Mouse (Mus musculus) c-Kit-positive CD71-positive TER-119-negative erythroid progenitor cells, embryonic 14.5 days (primary cell): ENCODE data around the gene Rfx5.
A peak's percentile ranks its signal among the peaks of the same experiment; 100 is the strongest.
"Not testable (repeated sequence)": the region's sequence is repeated elsewhere in the genome, so short reads cannot be mapped to it uniquely, and the experiment has no call there.

Source experiments
- DNase-seq: peaks from one replicate; pipeline ENCODE4 v3.0.0-alpha.2; 2013; ENCODE audit warnings: low read depth

Rfx5 gene

GRCm38 (mm10) chr3:94935332-94935731, 18.5 kb upstream of the Rfx5 start:
- not testable (repeated sequence) for DNase-seq

GRCm38 (mm10) chr3:94936147-94936546, 17.7 kb upstream of the Rfx5 start:
- DNase-seq = not testable (repeated sequence)

- not testable (repeated sequence) for DNase-seq
Observed at GRCm38 (mm10) chr3:94937194-94937593, 16.7 kb upstream of the Rfx5 start.

GRCm38 (mm10) chr3:94940033-94940432, 13.8 kb upstream of the Rfx5 start:
- not testable (repeated sequence) for DNase-seq

- peak; percentile 66 for DNase-seq
Observed at GRCm38 (mm10) chr3:94942211-94942967, 11.5 kb upstream of the Rfx5 start.

GRCm38 (mm10) chr3:94943706-94944105, 10.2 kb upstream of the Rfx5 start:
- not testable (repeated sequence) for DNase-seq

GRCm38 (mm10) chr3:94948066-94948614, 5.7 kb upstream of the Rfx5 start:
- DNase-seq = no peak

GRCm38 (mm10) chr3:94949645-94950044, 4.2 kb upstream of the Rfx5 start:
- no peak for DNase-seq

GRCm38 (mm10) chr3:94952806-94953205, 1.1 kb upstream of the Rfx5 start:
- DNase-seq = no peak

- DNase-seq = no peak
Observed at GRCm38 (mm10) chr3:94953384-94953763, 501 bp upstream of the Rfx5 start.

GRCm38 (mm10) chr3:94958295-94958694, 4.4 kb downstream of the Rfx5 start:
- DNase-seq = no peak

GRCm38 (mm10) chr3:94959871-94960270, 6.0 kb downstream of the Rfx5 start:
- no peak for DNase-seq

GRCm38 (mm10) chr3:94960322-94960721, 6.4 kb downstream of the Rfx5 start:
- no peak for DNase-seq

- DNase-seq = no peak
Observed at GRCm38 (mm10) chr3:94964989-94965388, 11.1 kb downstream of the Rfx5 start.

- DNase-seq = no peak
Observed at GRCm38 (mm10) chr3:94965878-94966277, 12.0 kb downstream of the Rfx5 start.

- no peak for DNase-seq
Observed at GRCm38 (mm10) chr3:94972552-94972951, 18.7 kb downstream of the Rfx5 start.

GRCm38 (mm10) chr3:94973620-94974019, 19.7 kb downstream of the Rfx5 start:
- DNase-seq = no peak

- no peak for DNase-seq
Observed at GRCm38 (mm10) chr3:94974026-94974527, 20.2 kb downstream of the Rfx5 start.

GRCm38 (mm10) chr3:94974528-94975422, 20.9 kb downstream of the Rfx5 start, which contains the start of gene Pi4kb:
Gene Pi4kb (plus strand): TSS chr3:94974731.
- DNase-seq = peak; percentile 91

- DNase-seq = no peak
Observed at GRCm38 (mm10) chr3:94984312-94984711, 30.4 kb downstream of the Rfx5 start.

- DNase-seq = no peak
Observed at GRCm38 (mm10) chr3:94985513-94985912, 31.6 kb downstream of the Rfx5 start.

GRCm38 (mm10) chr3:94987578-94987977, 33.7 kb downstream of the Rfx5 start:
- DNase-seq = peak; percentile 71
